Mouse (Mus musculus): ENCODE results near the gene Kdm4a. TPM values are rescaled to one million over a fixed set of nuclear protein-coding genes. Genes with fewer than 3 reads are reported as not detected.
A peak's percentile ranks its signal among the peaks of the same experiment; 100 is the strongest.

Gene Kdm4a
- total RNA-seq, 2 experiments from 2014 or later: 20.5 to 36.0 TPM

DNA sequence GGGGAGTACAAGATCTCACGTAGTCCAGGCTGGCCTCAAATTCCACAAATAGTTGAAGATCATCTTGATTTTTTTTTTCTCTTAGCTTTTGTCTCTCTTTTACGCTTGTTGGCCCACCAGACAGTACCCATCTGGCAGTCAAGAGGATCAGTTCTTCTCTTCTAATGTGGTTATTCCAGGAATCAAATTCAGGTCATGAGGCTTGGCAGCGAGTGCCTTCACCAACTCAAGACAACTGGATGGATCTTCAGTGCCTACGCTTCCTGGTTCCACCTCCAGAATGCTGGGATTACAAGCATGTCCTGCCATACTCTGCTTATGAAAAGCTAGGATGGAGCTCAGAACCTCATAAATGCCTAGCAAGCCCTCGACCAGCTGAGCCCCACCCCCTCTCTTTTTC lies 48.5 kb downstream of the Kdm4a start:
- no peak for ATAC-seq (replicated peaks; ENCODE audit: low FRiP score, low TSS enrichment, poor library complexity, severe bottlenecking)

DNA sequence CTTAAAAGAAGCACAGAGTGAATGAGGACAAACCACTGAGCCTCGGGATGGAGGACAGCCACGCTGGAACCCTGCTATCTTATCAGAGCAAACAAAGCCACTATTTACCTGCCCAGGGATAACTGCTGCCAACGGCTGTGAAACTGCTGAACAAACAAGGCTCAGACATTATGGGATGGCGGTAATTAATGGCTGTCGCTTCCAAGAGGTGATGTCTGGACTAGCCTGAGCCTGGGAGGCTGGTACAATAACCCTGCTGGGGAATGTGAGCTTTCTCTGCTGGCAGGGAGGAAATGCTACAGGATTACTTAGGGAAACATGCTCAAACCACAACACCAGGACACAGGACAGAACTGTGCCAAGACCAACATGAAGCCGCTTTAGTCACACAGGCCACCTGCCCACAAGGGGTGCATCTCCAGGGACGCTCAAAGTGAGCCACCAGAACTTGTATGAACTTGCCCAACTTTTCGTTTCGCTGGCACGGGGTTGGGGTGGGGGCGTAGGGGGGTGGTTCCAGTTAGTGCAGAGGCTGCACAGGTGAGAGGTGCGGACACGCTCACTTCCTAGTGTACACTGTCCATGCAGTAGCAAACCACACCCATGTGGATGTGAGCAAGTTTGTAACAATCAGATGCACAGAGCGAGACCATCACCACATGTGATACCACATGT lies 56.7 kb downstream of the Kdm4a start:
- ATAC-seq (replicated peaks; ENCODE audit: low FRiP score, low TSS enrichment, poor library complexity, severe bottlenecking): 0 out of 2 replicates have a peak, but pooled peaks have one; percentile 25

DNA sequence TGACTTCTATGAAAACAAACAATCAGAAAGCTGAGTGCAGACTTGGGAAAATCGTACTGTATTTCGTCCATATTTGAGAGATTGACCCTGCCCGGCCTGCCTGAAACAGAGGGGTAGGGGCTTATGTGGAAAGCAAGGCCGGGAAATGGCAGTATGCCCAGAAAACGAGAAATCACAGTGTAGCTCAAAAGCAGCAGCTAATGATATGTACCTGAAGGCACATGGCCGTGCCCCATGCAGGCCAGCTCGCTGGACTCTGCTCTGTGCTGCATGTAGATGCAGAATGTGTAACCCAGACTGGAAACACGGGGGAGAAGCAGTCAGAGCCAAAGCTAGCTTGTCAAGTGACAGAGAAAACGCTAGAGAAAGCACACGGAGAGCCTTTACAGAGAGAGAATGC lies 57.8 kb downstream of the Kdm4a start:
- ATAC-seq (replicated peaks; ENCODE audit: low FRiP score, low TSS enrichment, poor library complexity, severe bottlenecking): no peak

DNA sequence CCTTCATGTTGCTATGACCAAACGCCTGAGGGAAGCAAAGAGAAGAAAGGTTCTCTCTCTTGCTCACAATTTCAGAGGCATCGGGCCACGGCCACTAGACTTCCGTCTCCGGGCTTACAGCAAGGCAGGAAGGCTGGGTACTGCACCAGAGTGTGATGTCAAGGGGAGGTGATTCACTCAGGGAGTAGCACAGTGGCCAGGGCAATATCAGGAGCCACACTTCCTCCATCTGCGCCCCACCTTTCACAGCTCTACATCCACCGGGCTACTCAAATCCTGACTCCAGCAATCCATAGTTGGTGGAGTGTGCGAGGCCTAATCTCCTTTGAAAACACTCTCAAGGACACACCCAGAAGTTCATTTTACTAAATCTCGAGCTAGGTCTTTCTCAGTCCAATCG lies 62.3 kb downstream of the Kdm4a start:
- ATAC-seq (replicated peaks; ENCODE audit: low FRiP score, low TSS enrichment, poor library complexity, severe bottlenecking): no peak

DNA sequence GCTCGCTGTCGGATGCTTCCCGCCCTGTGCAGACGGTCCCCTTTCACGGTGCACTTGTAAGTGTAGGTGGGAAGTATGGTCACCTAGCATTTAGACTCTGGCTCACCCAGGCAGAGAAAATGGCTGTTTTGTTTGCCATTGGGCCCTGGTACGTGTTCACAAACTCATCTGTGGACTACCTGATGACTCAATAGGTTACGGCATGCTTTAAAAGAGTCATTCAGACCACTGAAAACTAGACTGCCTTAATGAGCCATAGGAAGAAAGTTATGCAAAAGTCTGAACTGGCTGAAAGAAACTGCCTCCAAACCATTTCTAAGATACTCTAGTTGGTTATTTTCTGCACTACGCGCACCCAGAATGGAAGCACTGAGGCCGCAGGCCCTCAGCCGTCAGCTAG lies 63.7 kb downstream of the Kdm4a start:
- no peak for ATAC-seq (replicated peaks; ENCODE audit: low FRiP score, low TSS enrichment, poor library complexity, severe bottlenecking)

DNA sequence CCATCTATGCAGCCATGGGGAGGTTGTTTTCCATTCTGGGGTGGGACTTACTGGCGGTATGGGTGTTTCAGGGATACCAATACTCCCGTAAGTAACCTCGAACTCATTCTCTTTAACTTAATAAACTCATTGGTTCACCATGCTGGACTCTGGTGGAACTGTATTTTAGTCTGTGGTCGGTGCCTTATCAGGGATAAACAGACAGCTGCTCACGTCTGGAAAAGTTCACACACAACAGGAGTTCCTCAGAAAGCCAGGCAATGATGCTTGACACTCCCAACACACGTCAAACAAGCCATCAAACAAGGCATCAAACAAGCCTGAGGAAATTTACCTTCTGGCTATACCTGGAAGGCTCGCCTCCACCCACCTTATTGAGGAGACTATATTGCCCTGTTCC lies 64.7 kb downstream of the Kdm4a start:
- ATAC-seq (replicated peaks; ENCODE audit: low FRiP score, low TSS enrichment, poor library complexity, severe bottlenecking): peak; percentile 49

DNA sequence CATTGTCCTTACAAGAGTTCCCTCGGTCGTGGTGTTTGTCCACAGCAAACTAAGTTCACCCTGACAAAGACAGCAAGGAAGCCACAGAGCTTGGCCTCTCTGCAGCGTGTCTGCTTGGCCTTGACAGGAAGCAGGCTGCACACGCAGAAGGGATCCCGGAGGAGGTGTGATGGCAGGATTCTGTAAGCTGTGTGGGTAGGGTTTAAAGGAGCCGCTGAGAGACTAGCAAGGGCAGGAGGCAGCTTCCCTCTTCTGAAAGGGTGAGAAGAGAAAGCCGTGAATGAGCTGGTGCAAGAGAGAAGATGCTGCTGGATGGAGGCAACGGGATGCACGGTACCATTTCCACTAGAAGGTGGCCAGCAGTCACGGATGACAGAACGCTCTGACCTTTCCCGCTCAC lies 67.2 kb downstream of the Kdm4a start:
- no peak for ATAC-seq (replicated peaks; ENCODE audit: low FRiP score, low TSS enrichment, poor library complexity, severe bottlenecking)

DNA sequence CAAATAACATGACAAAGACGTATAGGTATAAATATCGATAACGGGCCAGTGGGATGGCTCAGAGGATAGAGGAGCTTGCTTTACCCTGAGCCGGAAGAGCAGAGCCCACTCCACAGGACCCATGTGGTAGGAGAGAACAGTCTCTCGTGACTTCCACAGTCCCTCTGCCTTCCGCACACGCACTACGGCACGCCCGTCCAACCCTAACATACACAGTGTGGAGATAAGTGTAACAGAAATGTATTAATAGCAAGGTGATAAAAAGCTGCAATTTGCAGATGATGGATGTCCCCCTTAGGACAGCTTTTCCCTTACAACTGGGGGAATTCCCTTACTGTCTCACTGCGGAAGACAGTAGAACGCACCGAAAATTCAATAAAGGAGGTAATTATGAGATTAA lies 70.2 kb downstream of the Kdm4a start:
- ATAC-seq (replicated peaks; ENCODE audit: low FRiP score, low TSS enrichment, poor library complexity, severe bottlenecking): peak; percentile 73

DNA sequence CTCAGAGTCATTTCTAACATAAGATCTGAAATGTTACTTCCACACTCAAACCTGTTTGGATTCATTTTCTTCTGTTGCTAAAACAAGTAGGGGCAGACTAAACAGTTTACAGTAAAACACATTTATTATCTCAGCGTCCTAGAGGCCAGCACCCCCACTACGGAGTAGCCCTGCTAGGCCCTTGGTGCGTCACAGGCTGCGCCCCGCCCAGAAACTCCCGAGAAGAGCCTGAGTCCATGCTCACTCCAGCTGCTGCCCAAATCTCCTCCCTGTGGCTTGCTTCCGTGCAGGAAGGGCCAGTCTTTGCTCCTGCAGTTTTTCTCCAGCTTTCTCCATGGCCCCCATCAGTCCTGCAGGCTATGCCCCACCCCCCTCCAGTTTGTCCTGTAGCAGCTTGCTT lies 71.1 kb downstream of the Kdm4a start:
- ATAC-seq (replicated peaks; ENCODE audit: low FRiP score, low TSS enrichment, poor library complexity, severe bottlenecking): no peak

DNA sequence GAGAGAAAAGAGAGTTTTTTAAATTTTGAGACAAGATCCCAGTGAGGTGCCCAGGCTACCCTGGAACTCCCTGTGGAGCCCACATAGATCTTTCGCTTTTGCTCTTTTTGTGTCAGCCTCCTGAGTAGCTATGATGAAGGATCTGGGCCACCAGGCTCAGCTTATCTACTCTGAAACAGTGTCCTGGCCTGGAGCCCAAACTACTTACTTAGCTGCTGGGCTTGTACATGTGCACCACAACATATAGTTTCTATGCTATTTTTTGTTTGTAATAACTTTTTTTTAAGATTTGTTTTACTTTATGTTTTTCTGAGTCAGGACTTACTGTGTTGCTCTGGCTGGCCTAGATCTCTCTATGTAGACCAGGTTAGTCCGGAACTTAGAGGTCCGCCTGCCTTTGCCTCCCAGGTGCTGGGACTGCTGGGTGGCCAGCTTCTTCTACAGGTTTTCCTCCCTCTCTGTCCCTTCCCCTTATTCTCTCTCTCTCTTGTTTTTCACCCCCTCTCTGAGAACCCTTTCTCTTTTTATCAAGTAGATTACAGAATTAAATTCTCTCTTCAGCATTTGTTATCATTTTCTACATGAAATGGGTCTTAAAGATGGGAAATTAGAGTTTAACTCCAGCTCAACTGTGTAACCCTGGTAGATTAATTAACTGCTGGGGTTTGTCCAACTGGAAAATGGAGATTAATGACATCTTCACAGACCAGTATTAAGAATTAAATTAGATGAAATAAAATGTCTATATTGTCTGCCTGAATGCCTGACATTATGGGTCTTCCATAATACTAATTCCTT lies 74.4 kb downstream of the Kdm4a start:
- ATAC-seq (replicated peaks; ENCODE audit: low FRiP score, low TSS enrichment, poor library complexity, severe bottlenecking): peak; percentile 92

DNA sequence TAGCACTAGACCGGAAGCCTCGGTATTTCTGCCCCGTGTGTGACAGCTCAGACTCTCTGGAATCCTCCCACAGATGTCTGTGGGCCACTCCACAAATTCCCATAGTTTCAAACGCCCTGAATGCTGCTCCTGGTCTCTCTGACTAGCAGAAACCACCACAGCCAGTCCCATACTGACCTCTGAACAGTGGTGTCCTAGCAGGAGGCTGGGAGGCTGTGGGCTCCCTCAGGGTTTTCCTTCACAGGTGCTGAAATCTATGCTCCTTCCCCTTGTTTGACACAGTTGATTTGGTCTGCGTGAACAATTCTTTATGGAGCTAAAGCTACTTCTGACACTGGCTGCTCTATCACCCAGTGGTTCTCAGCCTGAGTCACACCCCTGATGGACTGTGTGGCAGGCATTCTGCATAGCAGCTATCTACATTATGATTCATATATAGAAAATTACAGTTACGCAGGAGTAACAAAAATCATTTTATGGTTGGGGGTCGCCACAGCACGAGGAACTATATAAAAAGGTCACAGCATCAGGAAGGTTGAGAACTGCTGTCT lies 76.5 kb downstream of the Kdm4a start:
- no peak for ATAC-seq (replicated peaks; ENCODE audit: low FRiP score, low TSS enrichment, poor library complexity, severe bottlenecking)

DNA sequence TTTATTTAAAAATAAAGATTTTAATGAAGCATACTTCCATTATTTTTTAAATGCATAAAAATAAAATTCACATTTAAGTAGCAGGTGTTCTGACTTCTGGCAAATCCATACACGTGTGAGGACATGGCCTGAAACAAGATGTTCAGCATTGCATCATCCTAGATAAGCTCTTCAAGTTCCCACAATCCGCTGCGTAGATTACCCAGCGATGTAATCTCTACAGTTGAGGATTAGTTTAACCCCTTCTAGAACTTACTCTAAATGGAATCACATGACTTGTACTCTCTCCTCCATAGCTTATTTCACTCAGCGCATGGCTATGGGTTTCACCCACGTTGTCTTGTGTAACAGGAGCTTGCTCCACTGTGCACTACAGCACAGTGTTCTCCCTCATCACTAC lies 78.3 kb downstream of the Kdm4a start:
- ATAC-seq (replicated peaks; ENCODE audit: low FRiP score, low TSS enrichment, poor library complexity, severe bottlenecking): no peak

DNA sequence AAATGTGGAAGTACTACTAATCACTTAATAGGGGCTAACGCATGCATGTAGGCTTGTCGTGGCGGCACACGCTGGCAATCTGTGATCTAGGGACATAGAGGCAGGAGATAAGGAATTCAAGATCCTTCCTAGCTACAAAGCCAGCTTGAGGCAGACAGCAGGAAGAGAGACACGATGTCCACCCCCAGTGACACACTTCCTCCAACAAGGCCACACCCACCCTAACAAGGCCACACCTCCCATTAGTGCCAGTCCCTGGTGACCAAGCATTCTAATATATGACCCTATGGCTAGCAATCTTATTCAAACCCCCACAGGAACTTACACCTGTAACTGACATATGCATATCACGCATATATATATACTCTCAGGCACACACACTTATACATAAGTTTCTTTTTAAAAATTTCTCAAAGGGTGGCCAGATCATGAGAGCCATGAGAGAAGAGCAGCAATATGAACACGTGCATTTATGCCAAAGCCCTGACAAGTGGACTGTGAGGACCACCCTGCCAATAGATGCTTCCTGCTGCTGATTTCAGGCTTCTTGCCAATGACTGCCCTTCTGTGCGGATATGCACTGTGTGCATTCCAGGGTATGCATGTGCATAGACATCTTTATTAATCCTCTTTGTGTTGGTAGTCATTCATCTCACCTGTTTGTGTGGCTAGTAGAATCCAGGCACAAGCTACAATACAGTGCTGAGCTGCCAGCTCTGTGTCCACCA lies 80.0 kb downstream of the Kdm4a start:
- peak; percentile 55; the same call in 1 of the 2 replicates for ATAC-seq (replicated peaks; ENCODE audit: low FRiP score, low TSS enrichment, poor library complexity, severe bottlenecking)

DNA sequence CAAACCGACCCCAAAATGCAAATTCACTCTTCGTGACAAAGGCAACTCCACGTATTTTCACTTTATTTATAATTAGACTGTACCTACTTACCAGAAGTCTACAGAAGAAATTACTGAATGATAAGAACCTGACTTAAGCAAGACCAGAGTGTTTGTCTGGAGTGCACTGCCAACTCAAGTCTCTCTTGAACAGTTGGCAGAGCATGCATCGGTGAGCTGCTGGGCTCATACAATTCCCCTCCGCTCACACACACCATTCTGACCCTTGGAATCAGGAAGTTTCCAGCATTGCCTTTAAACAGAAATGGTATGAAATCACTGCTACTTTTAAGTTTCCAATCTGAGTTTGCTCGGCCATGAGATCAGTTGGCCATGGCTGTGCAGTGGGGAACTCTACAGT lies 81.3 kb downstream of the Kdm4a start:
- ATAC-seq (replicated peaks; ENCODE audit: low FRiP score, low TSS enrichment, poor library complexity, severe bottlenecking): no peak

DNA sequence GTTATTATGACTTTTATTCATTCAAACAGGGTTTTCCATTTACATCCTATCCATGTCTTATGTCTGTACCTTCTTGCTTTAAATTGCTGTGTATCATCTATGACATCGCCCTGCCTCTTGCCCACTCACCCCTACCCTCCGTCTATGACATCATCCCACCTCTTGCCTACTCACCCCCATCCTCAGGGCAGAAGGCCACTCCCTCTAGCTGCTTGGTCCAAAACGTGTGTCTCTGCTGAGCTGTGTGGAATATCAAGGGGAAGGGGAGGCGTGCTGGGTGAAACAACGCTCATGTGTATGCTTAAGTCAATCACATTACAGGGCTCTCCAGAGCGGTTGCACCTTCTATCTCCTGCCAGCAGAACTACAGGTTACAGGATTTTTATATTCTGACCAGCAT lies 83.8 kb downstream of the Kdm4a start:
- ATAC-seq (replicated peaks; ENCODE audit: low FRiP score, low TSS enrichment, poor library complexity, severe bottlenecking): no peak

DNA sequence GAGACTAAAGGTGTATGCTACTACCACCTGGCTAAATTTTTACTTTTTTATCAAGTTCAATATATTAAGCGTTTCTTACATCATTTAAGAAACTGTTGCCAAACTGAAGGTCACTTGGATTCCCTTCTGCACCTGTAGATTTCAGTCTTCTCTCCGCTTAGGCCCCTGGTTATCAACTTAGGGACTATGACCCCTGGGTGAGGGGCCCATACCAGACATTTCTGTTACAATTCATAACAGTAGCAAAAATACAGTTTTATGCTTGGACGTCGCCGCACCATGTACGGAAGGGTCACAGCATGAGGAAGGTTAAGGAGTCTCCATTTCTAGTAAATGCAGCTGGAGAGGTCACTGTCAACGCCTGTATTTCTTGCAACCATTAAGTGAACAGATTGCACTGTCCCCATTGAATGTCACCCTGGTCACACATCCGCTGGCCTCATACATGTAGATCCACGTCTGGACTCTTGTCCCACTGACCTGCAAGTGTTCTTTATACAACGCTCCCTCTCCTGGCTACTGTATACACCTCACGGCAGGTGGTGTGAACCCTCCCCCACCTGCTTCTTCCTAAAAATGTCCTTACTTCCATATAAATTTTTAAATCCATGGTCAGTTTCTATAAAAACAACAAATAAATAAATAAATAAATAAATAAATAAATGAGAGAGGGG lies 86.9 kb downstream of the Kdm4a start:
- ATAC-seq (replicated peaks; ENCODE audit: low FRiP score, low TSS enrichment, poor library complexity, severe bottlenecking): no peak

DNA sequence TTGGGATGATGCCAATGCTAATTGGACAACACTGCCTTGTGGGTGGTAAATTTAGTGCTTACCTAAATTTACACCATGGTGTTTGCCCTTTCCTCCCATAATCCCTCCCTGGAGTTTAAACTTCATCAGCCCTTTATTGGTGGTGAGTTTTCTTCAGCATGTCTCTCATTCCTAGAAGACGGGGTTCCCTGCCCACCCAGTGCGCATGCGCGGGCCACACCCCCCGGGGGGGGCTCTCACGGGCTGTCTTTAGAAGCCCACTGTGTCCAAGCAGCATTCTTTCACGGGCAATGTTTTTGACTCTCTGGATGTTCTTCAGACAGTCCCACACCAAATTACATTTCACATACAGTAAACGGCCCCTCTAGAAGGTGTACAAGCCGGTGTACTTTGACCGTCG lies 89.4 kb downstream of the Kdm4a start:
- ATAC-seq (replicated peaks; ENCODE audit: low FRiP score, low TSS enrichment, poor library complexity, severe bottlenecking): no peak

DNA sequence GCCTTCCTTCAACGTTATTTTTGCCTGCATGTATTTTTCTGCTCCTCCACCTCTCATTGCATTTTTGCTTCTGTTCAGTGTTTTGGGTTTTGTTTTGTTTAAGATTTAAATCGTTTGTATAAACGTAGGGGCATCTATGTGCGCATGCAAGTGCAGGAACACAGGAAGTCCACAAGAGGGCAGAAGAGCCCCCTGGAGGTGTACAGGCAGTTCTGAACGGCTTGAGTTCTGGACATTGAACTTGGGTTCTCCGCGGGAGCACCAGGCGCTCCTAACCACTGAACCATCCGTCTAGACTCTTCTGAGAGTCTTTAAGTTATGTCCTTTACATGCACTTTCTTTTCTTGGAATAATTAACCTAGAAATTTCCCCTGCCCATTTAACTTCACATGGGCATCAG lies 89.9 kb downstream of the Kdm4a start:
- peak; percentile 73 for ATAC-seq (replicated peaks; ENCODE audit: low FRiP score, low TSS enrichment, poor library complexity, severe bottlenecking)

DNA sequence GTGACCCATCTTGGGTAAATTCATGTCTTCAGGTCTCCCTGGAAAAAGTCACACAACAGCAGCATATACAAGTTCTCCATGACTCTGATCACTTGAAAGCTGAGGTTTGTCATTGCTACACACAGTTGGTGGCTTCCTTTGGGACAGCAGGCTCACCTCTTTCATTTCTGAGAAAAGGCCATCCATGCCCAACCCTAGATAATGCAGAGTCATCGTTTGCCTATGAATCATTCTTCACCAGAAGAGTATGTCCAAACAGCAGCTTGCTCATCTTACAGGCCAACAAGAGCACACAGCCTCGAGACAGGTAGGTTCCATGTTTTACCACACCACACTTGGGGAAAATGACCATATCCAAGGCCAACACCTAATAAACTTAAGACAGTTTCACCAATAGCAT lies 91.1 kb downstream of the Kdm4a start:
- ATAC-seq (replicated peaks; ENCODE audit: low FRiP score, low TSS enrichment, poor library complexity, severe bottlenecking): no peak
